Mouse (Mus musculus) monocyte, adult 2 months (primary cell): ENCODE results near the gene Pitx1.

ENCODE experiments used
- DNase-seq, 2 experiments: peaks; one replicate each; pipeline ENCODE4 v3.0.0; 2022; ENCODE audit warnings: low spot score in 2 of 2, low read depth in 1 of 2

The Pitx1 gene

GRCm38 (mm10) chr13:55836142-55836625, at the start of gene Pitx1:
Gene Pitx1 (minus strand): TSS chr13:55836192.
- DNase-seq: no peak

- DNase-seq: no peak
Observed at GRCm38 (mm10) chr13:55881431-55882202, 45.6 kb upstream of the Pitx1 start.

GRCm38 (mm10) chr13:55878353-55878752, 42.4 kb upstream of the Pitx1 start:
- DNase-seq: no peak

- DNase-seq: no peak
Observed at GRCm38 (mm10) chr13:55871410-55871809, 35.4 kb upstream of the Pitx1 start.

GRCm38 (mm10) chr13:55870001-55870400, 34.0 kb upstream of the Pitx1 start:
- no peak for DNase-seq

- DNase-seq: no peak
Observed at GRCm38 (mm10) chr13:55867540-55868103, 31.6 kb upstream of the Pitx1 start.

- DNase-seq: no peak
Observed at GRCm38 (mm10) chr13:55860483-55860882, 24.5 kb upstream of the Pitx1 start.

- DNase-seq: peak in 1 of 2 experiments; percentile 5
Observed at GRCm38 (mm10) chr13:55858463-55858862, 22.5 kb upstream of the Pitx1 start.

GRCm38 (mm10) chr13:55855793-55856192, 19.8 kb upstream of the Pitx1 start:
- no peak for DNase-seq

GRCm38 (mm10) chr13:55852205-55852604, 16.2 kb upstream of the Pitx1 start:
- DNase-seq: no peak

- DNase-seq: no peak
Observed at GRCm38 (mm10) chr13:55850726-55851125, 14.7 kb upstream of the Pitx1 start.

GRCm38 (mm10) chr13:55848604-55849190, 12.7 kb upstream of the Pitx1 start:
- DNase-seq: no peak

GRCm38 (mm10) chr13:55847805-55848204, 11.8 kb upstream of the Pitx1 start:
- DNase-seq: no peak

- no peak for DNase-seq
Observed at GRCm38 (mm10) chr13:55843700-55844099, 7.7 kb upstream of the Pitx1 start.

GRCm38 (mm10) chr13:55840223-55840622, 4.2 kb upstream of the Pitx1 start:
- no peak for DNase-seq

GRCm38 (mm10) chr13:55836786-55837780, 1.1 kb upstream of the Pitx1 start:
- DNase-seq: no peak

GRCm38 (mm10) chr13:55835548-55836097, 369 bp downstream of the Pitx1 start:
- no peak for DNase-seq

GRCm38 (mm10) chr13:55834667-55835066, 1.3 kb downstream of the Pitx1 start:
- DNase-seq: no peak

- DNase-seq: no peak
Observed at GRCm38 (mm10) chr13:55833921-55834320, 2.1 kb downstream of the Pitx1 start.

GRCm38 (mm10) chr13:55832602-55833001, 3.4 kb downstream of the Pitx1 start:
- no peak for DNase-seq

GRCm38 (mm10) chr13:55831722-55832160, 4.3 kb downstream of the Pitx1 start:
- no peak for DNase-seq
